Mouse (Mus musculus): ENCODE data around the gene Mcts2. TPM values are rescaled to one million over a fixed set of nuclear protein-coding genes. Genes with fewer than 3 reads are reported as not detected.

The Mcts2 gene
- total RNA-seq, 2 experiments from 2014 or later = 11.1 to 12.8 TPM

DNA sequence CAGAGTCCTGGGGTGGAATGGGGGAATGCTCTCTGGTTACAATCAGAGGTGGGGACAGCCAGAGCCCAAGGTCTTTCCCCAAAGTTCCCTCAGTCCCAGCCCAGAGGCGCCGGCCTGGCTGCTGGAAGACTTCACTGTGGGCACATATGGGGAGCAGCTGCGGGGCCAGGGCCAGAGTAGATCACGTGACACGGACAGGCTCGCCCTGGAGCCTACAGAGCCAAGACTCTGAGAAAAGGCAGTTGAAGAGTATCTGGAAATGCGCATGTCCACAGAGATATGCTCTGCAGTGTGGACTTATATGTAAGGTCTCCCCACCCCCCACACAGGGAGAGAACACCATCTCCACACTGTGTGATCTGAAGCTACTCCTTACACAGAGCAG, 42.8 kb downstream of the Mcts2 start:
- peak; percentile 81 for DNase-seq
- Histone ChIP-seq H3K27ac (peak overlapping the region; percentile 85), H3K4me3 (peak overlapping the region; percentile 11; the same call in 1 of the 2 replicates)
- no peak for TF ChIP-seq CTCF (IDR thresholded peaks at IDR 0.05)
- intact Hi-C loops (cut with DNase I) = no loop called here

DNA sequence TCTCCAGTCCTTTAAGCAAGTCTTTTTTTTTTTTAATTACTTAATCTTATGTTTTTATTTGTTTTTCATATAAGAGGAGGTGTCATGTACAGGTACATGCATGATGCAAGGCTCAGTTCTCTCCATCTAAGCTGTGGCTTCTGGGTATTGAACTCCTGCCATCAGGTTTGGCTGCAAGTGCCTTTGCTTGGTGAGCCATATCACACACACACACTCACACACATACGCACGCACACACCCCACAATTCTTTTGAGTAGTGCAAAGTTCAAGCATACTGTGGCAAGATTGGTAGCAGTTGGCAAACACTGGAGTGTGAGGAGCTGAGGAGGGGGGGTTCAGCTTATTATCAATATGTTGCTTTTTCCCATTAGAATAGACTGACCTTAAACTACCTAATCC, 46.4 kb downstream of the Mcts2 start:
- Histone ChIP-seq H3K27ac (no peak overlapping the region), H3K4me3 (no peak overlapping the region)
- TF ChIP-seq CTCF (IDR thresholded peaks at IDR 0.05) = no peak
- DNase-seq = no peak
- intact Hi-C loops (cut with DNase I) = no loop called here

DNA sequence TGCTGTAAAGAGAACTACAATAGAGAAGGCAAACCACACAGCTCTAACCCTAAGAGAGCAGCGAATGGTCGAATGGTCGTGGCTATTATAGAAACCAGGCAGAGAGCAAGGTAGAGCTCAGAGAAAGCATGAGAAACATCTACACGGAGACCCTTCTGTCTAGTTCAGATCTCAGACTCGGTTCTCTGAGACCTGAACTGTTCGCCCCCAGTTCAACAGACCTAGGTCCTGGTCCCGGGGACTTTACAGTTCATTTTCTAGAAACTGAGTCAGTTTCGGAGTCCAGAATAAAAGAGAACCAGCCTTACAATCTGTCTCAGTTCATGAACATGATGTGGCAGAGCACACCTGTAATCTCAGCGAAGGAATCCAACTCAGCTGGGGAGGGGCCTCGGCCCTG, 47.7 kb downstream of the Mcts2 start:
- Histone ChIP-seq H3K4me3 (peak overlapping the region; percentile 76), H3K27ac (peak overlapping the region; percentile 94)
- DNase-seq = no peak
- intact Hi-C loops (cut with DNase I) = no loop called here
- no peak for TF ChIP-seq CTCF (IDR thresholded peaks at IDR 0.05)

DNA sequence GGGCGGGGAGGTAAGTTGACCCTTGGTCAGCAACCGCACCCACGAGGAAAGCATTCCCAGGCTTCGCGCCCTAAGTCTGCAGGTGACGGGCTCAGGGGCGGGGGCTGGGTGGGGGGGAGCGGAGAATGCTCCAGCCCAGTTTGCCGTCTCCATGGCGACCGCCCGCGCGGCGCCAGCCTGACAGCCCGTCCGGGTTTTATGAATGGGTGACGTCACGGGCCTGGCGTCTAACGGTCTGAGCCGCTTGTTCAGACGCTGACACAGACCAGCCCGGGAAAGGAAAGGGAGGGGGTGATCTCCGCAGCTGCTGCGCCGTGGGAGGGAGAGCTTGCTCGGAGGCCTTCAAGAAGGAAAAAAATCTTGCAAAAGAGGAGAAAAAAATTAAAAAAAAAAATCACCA, 48.1 kb downstream of the Mcts2 start:
- intact Hi-C loops (cut with DNase I) = loop anchor here (5.0 kb wide), 1 partner anchor 52 kb away; no protein-coding TSS in a partner anchor

DNA sequence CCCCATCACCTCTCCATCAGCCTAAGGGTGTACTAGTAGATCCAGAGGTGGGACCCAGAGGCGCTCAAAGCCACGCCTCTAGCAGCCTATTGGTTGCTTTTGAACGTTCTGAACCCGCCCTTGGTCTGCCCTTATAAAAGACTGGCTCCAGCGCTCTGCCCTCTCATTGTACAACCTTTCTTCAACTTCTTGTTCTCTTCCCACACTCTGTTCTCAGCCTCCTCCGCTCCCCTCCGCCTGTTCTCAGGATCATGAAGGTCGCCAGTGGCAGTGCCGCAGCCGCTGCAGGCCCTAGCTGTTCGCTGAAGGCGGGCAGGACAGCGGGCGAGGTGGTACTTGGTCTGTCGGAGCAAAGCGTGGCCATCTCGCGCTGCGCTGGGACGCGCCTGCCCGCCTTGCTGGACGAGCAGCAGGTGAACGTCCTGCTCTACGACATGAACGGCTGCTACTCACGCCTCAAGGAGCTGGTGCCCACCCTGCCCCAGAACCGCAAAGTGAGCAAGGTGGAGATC, 49.3 kb downstream of the Mcts2 start, which contains the start of gene Id1:
Id1 (plus strand) TSS at position 162 of the 512 bp plus-strand sequence.
- DNase-seq = peak; percentile 81
- TF ChIP-seq CTCF (IDR thresholded peaks at IDR 0.05) = no peak
- peak within 1 kb of the TSS; percentile 76 for H3K4me3 ChIP-seq
- H3K27ac ChIP-seq = peak within 1 kb of the TSS; percentile 94
- intact Hi-C loops (cut with DNase I) = loop anchor here (5.0 kb wide), 1 partner anchor 51 kb away; no protein-coding TSS in a partner anchor

More for the DNA sequence above, 48.1 kb downstream of the Mcts2 start:
- peak overlapping the region; percentile 94 for H3K27ac ChIP-seq
- no peak for TF ChIP-seq CTCF (IDR thresholded peaks at IDR 0.05)
- peak; percentile 94 for DNase-seq
- H3K4me3 ChIP-seq = peak overlapping the region; percentile 76

DNA sequence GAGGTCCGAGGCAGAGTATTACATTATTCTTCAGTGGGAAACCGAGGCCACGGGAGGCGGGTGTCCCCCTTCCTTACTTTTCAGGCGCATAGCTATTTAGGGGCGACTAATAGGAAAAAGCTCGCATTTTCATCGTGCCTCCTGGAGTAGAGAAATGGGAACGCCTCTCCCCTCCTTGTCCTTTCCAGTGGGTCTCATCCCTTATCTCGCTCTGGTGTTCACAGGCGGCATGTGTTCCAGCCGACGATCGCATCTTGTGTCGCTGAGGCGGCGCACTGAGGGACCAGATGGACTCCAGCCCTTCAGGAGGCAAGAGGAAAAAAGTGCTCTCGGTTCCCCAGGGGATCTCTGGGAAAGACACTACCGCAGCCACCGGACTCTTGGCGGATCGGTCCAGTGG, 49.9 kb downstream of the Mcts2 start:
- Histone ChIP-seq H3K27ac (peak overlapping the region; percentile 94), H3K4me3 (peak overlapping the region; percentile 76)
- TF ChIP-seq CTCF (IDR thresholded peaks at IDR 0.05) = no peak
- DNase-seq = peak; percentile 44
- intact Hi-C loops (cut with DNase I) = loop anchor here (5.0 kb wide), 1 partner anchor 51 kb away; no protein-coding TSS in a partner anchor

Other genes starting within 250 kb of the Mcts2 start
- not detected for gene Defb23, start 222.4 kb upstream of the Mcts2 start, total RNA-seq (2021)
- gene Defb20, start 210.0 kb upstream of the Mcts2 start, total RNA-seq (2021) = not detected
- gene Defb22, start 196.9 kb upstream of the Mcts2 start, total RNA-seq (2021) = not detected
- gene Defb26, start 175.3 kb upstream of the Mcts2 start, total RNA-seq (2021) = not detected
- gene Defb28, start 168.8 kb upstream of the Mcts2 start, total RNA-seq (2021) = not detected
- gene Defb29, start 146.9 kb upstream of the Mcts2 start, total RNA-seq (2021) = not detected
- gene Gm17416, start 117.7 kb upstream of the Mcts2 start, total RNA-seq (2021) = not detected
- not detected for gene Defb21, start 114.3 kb upstream of the Mcts2 start, total RNA-seq (2021)
- gene Defb19, start 106.7 kb upstream of the Mcts2 start, total RNA-seq (2021) = not detected
- not detected for gene Defb45, start 87.6 kb upstream of the Mcts2 start, total RNA-seq (2021)
- gene Defb36, start 82.7 kb upstream of the Mcts2 start, total RNA-seq (2021) = not detected
- gene Defb25, start 64.0 kb upstream of the Mcts2 start, total RNA-seq (2021) = not detected
- gene Rem1, start 60.1 kb upstream of the Mcts2 start, total RNA-seq (2021) = 1 to 10 TPM; 2.4 to 3.0 TPM
- gene H13, start 17.6 kb upstream of the Mcts2 start, total RNA-seq (2021) = 10 to 100 TPM; 32.6 to 37.3 TPM
- gene Id1, start 49.2 kb downstream of the Mcts2 start, total RNA-seq (2021) = 10 to 100 TPM in 1 of 2 experiments, 1 to 10 TPM in 1; 6.7 to 26.8 TPM
- gene Cox4i2, start 67.1 kb downstream of the Mcts2 start, total RNA-seq (2021) = 1 to 10 TPM; 2.0 to 4.2 TPM
- gene Bcl2l1, start 144.7 kb downstream of the Mcts2 start, total RNA-seq (2021) = 10 to 100 TPM; 15.7 to 40.3 TPM
- 1 to 10 TPM; 1.1 to 1.7 TPM for gene Tpx2, start 160.9 kb downstream of the Mcts2 start, total RNA-seq (2021)
- 100 to 1,000 TPM; 445 to 720 TPM for gene Mylk2, start 224.3 kb downstream of the Mcts2 start, total RNA-seq (2021)
- 1 to 10 TPM; 1.4 to 1.7 TPM for gene Foxs1, start 246.2 kb downstream of the Mcts2 start, total RNA-seq (2021)